Mouse (Mus musculus): Measurements from ENCODE around the gene Bcap31. TPM values are rescaled to one million over a fixed set of nuclear protein-coding genes. Genes with fewer than 3 reads are reported as not detected.

The Bcap31 gene
- polyA plus RNA-seq, 1 experiment from 2014 or later: 137 TPM

- 32% methylated on average over 5 of the region's 5 CpGs for WGBS (ENCODE audit: insufficient replicate concordance)
- Histone ChIP-seq H3K4me1 (replicated peaks) (peaks cover 44% of the 10 kb centered on the region), H3K9ac (no peak overlapping the region), H3K27me3 (no peaks in the 10 kb centered on the region), H3K27ac (replicated peaks) (peak overlapping the region; percentile 94; the same call in 1 of the 2 replicates), H3K4me2 (peak overlapping the region; percentile 78), H3K9me3 (replicated peaks) (no peaks in the 10 kb centered on the region), H3K4me3 (replicated peaks) (peak overlapping the region; percentile 67), H3K36me3 (replicated peaks) (no peaks in the 10 kb centered on the region)
- no peak for ATAC-seq (ENCODE audit: insufficient read depth)
These were observed 2.8 kb upstream of the Bcap31 start for GRCm38 (mm10) chrX:73718686-73719362.

- H3K9ac ChIP-seq: 0 out of 2 replicates have a peak overlapping the region, but pooled peaks have one; percentile 66
These were observed 2.3 kb upstream of the Bcap31 start for GRCm38 (mm10) chrX:73718271-73718670.

GRCm38 (mm10) chrX:73717667-73718066 is 1.7 kb upstream of the Bcap31 start:
- Histone ChIP-seq H3K9ac (peak overlapping the region; percentile 66), H3K4me3 (replicated peaks) (peak overlapping the region; percentile 67), H3K9me3 (replicated peaks) (no peaks in the 10 kb centered on the region), H3K4me2 (peak overlapping the region; percentile 78), H3K27me3 (no peaks in the 10 kb centered on the region), H3K27ac (replicated peaks) (peak overlapping the region; percentile 94), H3K4me1 (replicated peaks) (peaks cover 44% of the 10 kb centered on the region), H3K36me3 (replicated peaks) (0 out of 2 replicates have a peak, but pooled peaks cover 3% of the 10 kb centered on the region)
- 36% methylated on average over 11 of the region's 11 CpGs for WGBS (ENCODE audit: insufficient replicate concordance)
- no peak for ATAC-seq (ENCODE audit: insufficient read depth)

More at GRCm38 (mm10) chrX:73718271-73718670, 2.3 kb upstream of the Bcap31 start:
- Histone ChIP-seq H3K27ac (replicated peaks) (peak overlapping the region; percentile 94; the same call in 1 of the 2 replicates), H3K27me3 (no peaks in the 10 kb centered on the region), H3K9me3 (replicated peaks) (no peaks in the 10 kb centered on the region), H3K4me1 (replicated peaks) (peaks cover 44% of the 10 kb centered on the region), H3K4me3 (replicated peaks) (peak overlapping the region; percentile 67), H3K4me2 (peak overlapping the region; percentile 78), H3K36me3 (replicated peaks) (no peaks in the 10 kb centered on the region)
- ATAC-seq (ENCODE audit: insufficient read depth): no peak
- 50% methylated on average over 3 of the region's 3 CpGs for WGBS (ENCODE audit: insufficient replicate concordance)

- H3K36me3 ChIP-seq (replicated peaks): peaks cover 7% of the 10 kb centered on the region; the same call in 1 of the 2 replicates
- peak overlapping the region; percentile 94 for H3K27ac ChIP-seq (replicated peaks)
- 22% methylated on average over 30 of the region's 30 CpGs for WGBS (ENCODE audit: insufficient replicate concordance)
- peaks cover 44% of the 10 kb centered on the region for H3K4me1 ChIP-seq (replicated peaks)
- peak overlapping the region; percentile 78 for H3K4me2 ChIP-seq
- H3K9me3 ChIP-seq (replicated peaks): no peaks in the 10 kb centered on the region
- peak overlapping the region; percentile 66 for H3K9ac ChIP-seq
- H3K4me3 ChIP-seq (replicated peaks): peak overlapping the region; percentile 67
- no peaks in the 10 kb centered on the region for H3K27me3 ChIP-seq
- ATAC-seq (ENCODE audit: insufficient read depth): peak; percentile 11
These were observed 952 bp upstream of the Bcap31 start for GRCm38 (mm10) chrX:73716709-73717545.

GRCm38 (mm10) chrX:73715476-73716108 is 383 bp downstream of the Bcap31 start:
- Histone ChIP-seq H3K36me3 (replicated peaks) (peaks cover 13% of the 10 kb centered on the region), H3K4me2 (peak overlapping the region; percentile 78)
- WGBS (ENCODE audit: insufficient replicate concordance): 29% methylated on average over 21 of the region's 21 CpGs

GRCm38 (mm10) chrX:73700472-73700871 is 15.5 kb downstream of the Bcap31 start:
- H3K4me3 ChIP-seq (replicated peaks): no peak overlapping the region
- no peak for ATAC-seq (ENCODE audit: insufficient read depth)
- H3K9me3 ChIP-seq (replicated peaks): no peaks in the 10 kb centered on the region
- H3K4me1 ChIP-seq (replicated peaks): no peaks in the 10 kb centered on the region
- no peak overlapping the region for H3K4me2 ChIP-seq
- no peak overlapping the region for H3K9ac ChIP-seq
- H3K36me3 ChIP-seq (replicated peaks): peaks cover 15% of the 10 kb centered on the region; the same call in 1 of the 2 replicates
- no peak overlapping the region for H3K27ac ChIP-seq (replicated peaks)
- WGBS (ENCODE audit: insufficient replicate concordance): 68% methylated on average over 1 of the region's 1 CpGs
- no peaks in the 10 kb centered on the region for H3K27me3 ChIP-seq

More at GRCm38 (mm10) chrX:73715476-73716108, 383 bp downstream of the Bcap31 start:
- H3K27me3 ChIP-seq: no peaks in the 10 kb centered on the region
- H3K4me3 ChIP-seq (replicated peaks): peak overlapping the region; percentile 67
- ATAC-seq (ENCODE audit: insufficient read depth): peak; percentile 32
- peak overlapping the region; percentile 94 for H3K27ac ChIP-seq (replicated peaks)
- peaks cover 44% of the 10 kb centered on the region for H3K4me1 ChIP-seq (replicated peaks)
- peak overlapping the region; percentile 66 for H3K9ac ChIP-seq
- no peaks in the 10 kb centered on the region for H3K9me3 ChIP-seq (replicated peaks)

GRCm38 (mm10) chrX:73690917-73691629 is 24.9 kb downstream of the Bcap31 start:
- Histone ChIP-seq H3K4me2 (no peak overlapping the region), H3K9me3 (replicated peaks) (no peaks in the 10 kb centered on the region), H3K4me3 (replicated peaks) (no peak overlapping the region), H3K27me3 (no peaks in the 10 kb centered on the region), H3K27ac (replicated peaks) (no peak overlapping the region), H3K36me3 (replicated peaks) (peaks cover 40% of the 10 kb centered on the region), H3K9ac (no peak overlapping the region), H3K4me1 (replicated peaks) (no peaks in the 10 kb centered on the region)
- ATAC-seq (ENCODE audit: insufficient read depth): no peak
- 51% methylated on average over 5 of the region's 5 CpGs for WGBS (ENCODE audit: insufficient replicate concordance)

GRCm38 (mm10) chrX:73685629-73686028 is 30.3 kb downstream of the Bcap31 start:
- Histone ChIP-seq H3K9ac (no peak overlapping the region), H3K4me1 (replicated peaks) (no peaks in the 10 kb centered on the region), H3K36me3 (replicated peaks) (peaks cover 33% of the 10 kb centered on the region), H3K4me2 (no peak overlapping the region), H3K27me3 (no peaks in the 10 kb centered on the region), H3K4me3 (replicated peaks) (no peak overlapping the region), H3K27ac (replicated peaks) (no peak overlapping the region), H3K9me3 (replicated peaks) (no peaks in the 10 kb centered on the region)
- 61% methylated on average over 3 of the region's 3 CpGs for WGBS (ENCODE audit: insufficient replicate concordance)
- no peak for ATAC-seq (ENCODE audit: insufficient read depth)

GRCm38 (mm10) chrX:73684978-73685377 is 31.0 kb downstream of the Bcap31 start:
- Histone ChIP-seq H3K4me2 (no peak overlapping the region), H3K4me1 (replicated peaks) (no peaks in the 10 kb centered on the region), H3K27ac (replicated peaks) (no peak overlapping the region), H3K4me3 (replicated peaks) (no peak overlapping the region), H3K36me3 (replicated peaks) (peaks cover 30% of the 10 kb centered on the region), H3K27me3 (no peaks in the 10 kb centered on the region), H3K9ac (no peak overlapping the region), H3K9me3 (replicated peaks) (no peaks in the 10 kb centered on the region)
- ATAC-seq (ENCODE audit: insufficient read depth): no peak

- no peak for ATAC-seq (ENCODE audit: insufficient read depth)
- H3K27ac ChIP-seq (replicated peaks): no peak overlapping the region
- H3K9ac ChIP-seq: no peak overlapping the region
- 64% methylated on average over 2 of the region's 2 CpGs for WGBS (ENCODE audit: insufficient replicate concordance)
- H3K4me1 ChIP-seq (replicated peaks): no peaks in the 10 kb centered on the region
- H3K9me3 ChIP-seq (replicated peaks): no peaks in the 10 kb centered on the region
- H3K36me3 ChIP-seq (replicated peaks): peaks cover 30% of the 10 kb centered on the region
- no peak overlapping the region for H3K4me2 ChIP-seq
- no peaks in the 10 kb centered on the region for H3K27me3 ChIP-seq
- H3K4me3 ChIP-seq (replicated peaks): no peak overlapping the region
These were observed 31.8 kb downstream of the Bcap31 start for GRCm38 (mm10) chrX:73684156-73684555.
